Mouse (Mus musculus): ENCODE measurements around the gene Duoxa2. TPM values are rescaled to one million over a fixed set of nuclear protein-coding genes. Genes with fewer than 3 reads are reported as not detected.
A peak's percentile ranks its signal among the peaks of the same experiment; 100 is the strongest.

Duoxa2 gene
- total and polyA plus RNA-seq, 2 experiments, result 0.09 TPM; not detected in 1

GRCm38 (mm10) chr2:122299911-122300655 is 1.4 kb downstream of the Duoxa2 start:
- H3K4me3 ChIP-seq (ENCODE audit: insufficient read depth, low read depth, low read length), result no peak overlapping the region
- no peak for DNase-seq (ENCODE audit: extremely low read depth, low read depth, low spot score)
- H3K36me3 ChIP-seq (ENCODE audit: control insufficient read depth, insufficient read depth, low read length), result no peaks in the 10 kb centered on the region
- H3K9ac ChIP-seq (ENCODE audit: low read depth, low read length), result no peak overlapping the region
- H3K27ac ChIP-seq (replicated peaks; ENCODE audit: insufficient read depth, low read depth, low read length), result no peak overlapping the region
- no peaks in the 10 kb centered on the region for H3K79me2 ChIP-seq (ENCODE audit: control insufficient read depth, insufficient read depth, low read length)
- H3K27me3 ChIP-seq (ENCODE audit: control insufficient read depth, insufficient read depth, low read length), result peaks cover 39% of the 10 kb centered on the region
- 30% methylated on average over 14 of the region's 14 CpGs for WGBS
- peaks cover 15% of the 10 kb centered on the region for H3K4me1 ChIP-seq (ENCODE audit: control insufficient read depth, insufficient read depth, low read length)
- TF ChIP-seq CTCF (IDR thresholded peaks at IDR 0.05; ENCODE audit: low read depth, low read length), result no peak
- no peak for TF ChIP-seq POLR2A (IDR thresholded peaks at IDR 0.05; ENCODE audit: extremely low read depth, insufficient read depth, low read length)

DNA sequence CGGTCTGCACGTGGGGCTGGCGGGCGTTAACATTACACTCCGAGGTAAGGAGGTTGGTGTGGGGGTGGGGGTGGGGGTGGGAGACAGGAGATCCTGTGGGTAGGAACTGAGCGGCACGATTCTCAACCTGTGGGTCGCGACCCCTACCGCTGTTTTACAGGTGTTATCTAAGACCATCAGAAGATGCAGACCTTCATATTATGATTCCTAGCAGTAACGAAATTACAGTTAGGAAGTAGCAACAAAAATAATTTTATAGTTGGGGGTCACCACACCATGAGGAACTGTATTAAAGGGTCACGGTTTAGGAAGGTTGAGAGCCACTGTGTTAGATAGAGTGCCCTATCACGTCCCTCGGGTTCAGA is 1.9 kb downstream of the Duoxa2 start:
- Histone ChIP-seq H3K36me3 (ENCODE audit: control insufficient read depth, insufficient read depth, low read length) (no peaks in the 10 kb centered on the region), H3K27ac (replicated peaks; ENCODE audit: insufficient read depth, low read depth, low read length) (no peak overlapping the region), H3K27me3 (ENCODE audit: control insufficient read depth, insufficient read depth, low read length) (peaks cover 38% of the 10 kb centered on the region), H3K79me2 (ENCODE audit: control insufficient read depth, insufficient read depth, low read length) (no peaks in the 10 kb centered on the region), H3K4me3 (ENCODE audit: insufficient read depth, low read depth, low read length) (no peak overlapping the region), H3K4me1 (ENCODE audit: control insufficient read depth, insufficient read depth, low read length) (peaks cover 15% of the 10 kb centered on the region), H3K9ac (ENCODE audit: low read depth, low read length) (no peak overlapping the region)
- TF ChIP-seq CTCF (IDR thresholded peaks at IDR 0.05; ENCODE audit: low read depth, low read length) (no peak), POLR2A (IDR thresholded peaks at IDR 0.05; ENCODE audit: extremely low read depth, insufficient read depth, low read length) (no peak)
- no peak for DNase-seq (ENCODE audit: extremely low read depth, low read depth, low spot score)
- 7% methylated on average over 14 of the region's 14 CpGs for WGBS

GRCm38 (mm10) chr2:122301081-122301920 is 2.6 kb downstream of the Duoxa2 start:
- no peak for DNase-seq (ENCODE audit: extremely low read depth, low read depth, low spot score)
- peak overlapping the region; percentile 32; the same call in 1 of the 2 replicates for H3K4me3 ChIP-seq (ENCODE audit: insufficient read depth, low read depth, low read length)

GRCm38 (mm10) chr2:122301921-122302573 is 3.3 kb downstream of the Duoxa2 start:
- peaks cover 35% of the 10 kb centered on the region for H3K27me3 ChIP-seq (ENCODE audit: control insufficient read depth, insufficient read depth, low read length)

More at GRCm38 (mm10) chr2:122301081-122301920, 2.6 kb downstream of the Duoxa2 start:
- Histone ChIP-seq H3K9ac (ENCODE audit: low read depth, low read length) (no peak overlapping the region), H3K36me3 (ENCODE audit: control insufficient read depth, insufficient read depth, low read length) (no peaks in the 10 kb centered on the region), H3K4me1 (ENCODE audit: control insufficient read depth, insufficient read depth, low read length) (peaks cover 15% of the 10 kb centered on the region), H3K79me2 (ENCODE audit: control insufficient read depth, insufficient read depth, low read length) (no peaks in the 10 kb centered on the region), H3K27me3 (ENCODE audit: control insufficient read depth, insufficient read depth, low read length) (peaks cover 35% of the 10 kb centered on the region), H3K27ac (replicated peaks; ENCODE audit: insufficient read depth, low read depth, low read length) (no peak overlapping the region)
- 1% methylated on average over 48 of the region's 48 CpGs for WGBS
- TF ChIP-seq POLR2A (IDR thresholded peaks at IDR 0.05; ENCODE audit: extremely low read depth, insufficient read depth, low read length) (no peak), CTCF (IDR thresholded peaks at IDR 0.05; ENCODE audit: low read depth, low read length) (no peak)

DNA sequence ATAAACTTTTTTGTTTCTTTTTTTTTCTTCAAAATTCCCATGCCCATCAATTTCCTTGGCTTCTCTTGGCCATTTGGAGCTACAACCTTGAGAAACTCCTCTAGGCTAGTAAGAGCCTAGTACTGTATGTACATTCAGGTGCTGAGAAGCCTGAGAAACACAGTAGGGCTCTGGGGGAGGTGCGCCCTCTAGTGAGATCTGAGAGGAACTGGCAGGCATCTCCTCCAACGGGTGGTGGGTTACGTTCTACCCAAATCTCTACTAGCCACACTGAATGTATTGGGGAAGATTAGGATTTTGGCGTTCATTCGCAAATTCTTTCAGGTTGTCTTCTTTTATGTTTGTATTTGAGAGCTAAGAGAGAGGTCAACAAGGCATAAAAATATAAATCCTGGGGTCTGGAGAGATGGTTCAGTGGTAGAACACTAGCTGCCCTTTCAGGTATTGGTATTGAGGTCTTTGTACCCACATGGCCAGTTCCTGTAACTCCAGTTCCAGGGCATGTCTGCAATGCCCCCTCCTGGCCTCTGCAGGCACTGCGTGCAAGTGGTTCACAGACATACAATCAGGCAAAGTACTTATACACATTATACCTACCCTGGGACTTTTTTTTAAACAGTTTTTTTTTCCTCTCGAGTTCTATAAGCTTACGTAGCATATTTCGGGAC is 4.0 kb downstream of the Duoxa2 start:
- TF ChIP-seq CTCF (IDR thresholded peaks at IDR 0.05; ENCODE audit: low read depth, low read length) (peak; percentile 95), POLR2A (IDR thresholded peaks at IDR 0.05; ENCODE audit: extremely low read depth, insufficient read depth, low read length) (no peak)
- WGBS, result 4% methylated on average over 9 of the region's 9 CpGs
- peaks cover 15% of the 10 kb centered on the region for H3K4me1 ChIP-seq (ENCODE audit: control insufficient read depth, insufficient read depth, low read length)
- H3K4me3 ChIP-seq (ENCODE audit: insufficient read depth, low read depth, low read length), result no peak overlapping the region
- no peaks in the 10 kb centered on the region for H3K36me3 ChIP-seq (ENCODE audit: control insufficient read depth, insufficient read depth, low read length)
- H3K27me3 ChIP-seq (ENCODE audit: control insufficient read depth, insufficient read depth, low read length), result peaks cover 29% of the 10 kb centered on the region
- H3K9ac ChIP-seq (ENCODE audit: low read depth, low read length), result no peak overlapping the region
- H3K79me2 ChIP-seq (ENCODE audit: control insufficient read depth, insufficient read depth, low read length), result no peaks in the 10 kb centered on the region
- no peak overlapping the region for H3K27ac ChIP-seq (replicated peaks; ENCODE audit: insufficient read depth, low read depth, low read length)
- DNase-seq (ENCODE audit: extremely low read depth, low read depth, low spot score), result peak; percentile 64

More at GRCm38 (mm10) chr2:122301921-122302573, 3.3 kb downstream of the Duoxa2 start:
- no peaks in the 10 kb centered on the region for H3K79me2 ChIP-seq (ENCODE audit: control insufficient read depth, insufficient read depth, low read length)
- H3K4me1 ChIP-seq (ENCODE audit: control insufficient read depth, insufficient read depth, low read length), result peaks cover 15% of the 10 kb centered on the region
- H3K9ac ChIP-seq (ENCODE audit: low read depth, low read length), result no peak overlapping the region
- TF ChIP-seq CTCF (IDR thresholded peaks at IDR 0.05; ENCODE audit: low read depth, low read length) (no peak), POLR2A (IDR thresholded peaks at IDR 0.05; ENCODE audit: extremely low read depth, insufficient read depth, low read length) (no peak)
- WGBS, result 15% methylated on average over 23 of the region's 23 CpGs
- H3K27ac ChIP-seq (replicated peaks; ENCODE audit: insufficient read depth, low read depth, low read length), result no peak overlapping the region
- no peak for DNase-seq (ENCODE audit: extremely low read depth, low read depth, low spot score)
- no peak overlapping the region for H3K4me3 ChIP-seq (ENCODE audit: insufficient read depth, low read depth, low read length)
- H3K36me3 ChIP-seq (ENCODE audit: control insufficient read depth, insufficient read depth, low read length), result no peaks in the 10 kb centered on the region
